Mouse (Mus musculus) left cerebral cortex, adult 6 months (tissue): Measurements from ENCODE around the gene Slco4c1. TPM values are rescaled to one million over a fixed set of nuclear protein-coding genes. Genes with fewer than 3 reads are reported as not detected.

Experiments
- long read RNA-seq, 2 experiments: library from polyadenylated mRNA; unstranded; transcript quantifications; one replicate each; pipeline ENCODE4 v2.0.0; 2019 to 2020
- polyA plus RNA-seq: library from polyadenylated mRNA; unstranded; fragments of <200 nt; fragmentation: Nextera tagmentation; gene quantifications from 2 replicates; pipeline ENCODE4 v1.2.3, GENCODE M21; 2021

Gene Slco4c1
- polyA plus RNA-seq = 0.92 and 1.3 TPM in 2 replicates
- long read RNA-seq, experiment 1, full-length matches to known transcripts = 5 of 10 reads
- long read RNA-seq, experiment 1, partial matches to known transcripts = 1 of 10 reads
- long read RNA-seq, experiment 1, other reads (novel, unspliced or antisense) = 4 of 10 reads
- long read RNA-seq, experiment 2, full-length matches to known transcripts = 1 of 1 reads
- long read RNA-seq, experiment 2, partial matches to known transcripts = 0 of 1 reads
- long read RNA-seq, experiment 2, other reads (novel, unspliced or antisense) = 0 of 1 reads

DNA sequence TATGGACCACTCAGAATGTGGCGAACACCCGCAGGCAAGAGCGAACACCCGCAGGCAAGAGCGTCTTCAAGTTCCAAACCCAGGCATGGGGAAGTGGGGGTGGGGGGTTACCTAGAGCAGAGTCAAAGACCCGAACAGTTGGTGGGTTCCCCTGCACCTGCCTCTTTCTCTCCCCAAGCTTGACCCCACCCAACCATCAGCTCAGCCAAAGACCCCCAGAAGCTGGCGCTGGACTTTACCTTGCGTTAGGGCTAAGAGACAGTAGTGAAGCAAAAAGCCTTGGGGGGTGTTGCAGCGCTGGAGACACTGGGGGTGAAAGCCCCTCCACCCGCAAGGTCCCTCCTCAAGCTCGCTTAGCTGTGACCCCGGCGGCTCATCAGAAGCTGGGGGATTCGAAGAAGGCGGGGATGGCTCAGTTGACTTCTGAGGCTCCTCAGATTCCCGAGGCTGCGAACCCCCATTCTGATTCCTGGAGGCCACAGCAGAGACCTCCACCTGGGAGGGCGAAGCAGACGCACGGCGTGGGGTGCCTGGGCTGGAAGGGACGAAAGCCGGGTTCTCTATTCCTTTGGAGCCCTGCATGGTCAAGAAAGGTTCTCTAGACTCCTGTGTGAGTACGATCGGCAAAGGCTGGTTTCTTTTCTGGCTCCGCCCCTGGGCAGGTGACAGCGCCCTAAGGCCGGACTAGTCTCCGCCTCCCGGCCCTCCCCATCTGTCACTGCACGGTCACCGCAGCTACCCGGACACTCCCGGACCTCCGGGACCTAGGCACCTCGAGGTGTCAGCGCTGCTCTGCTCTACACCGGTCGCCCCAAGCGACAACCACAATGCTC, at the start of gene Slco4c1:
Slco4c1 (minus strand) TSS at position 644 of the 833 bp plus-strand sequence.

